Mouse (Mus musculus) c-Kit-negative CD71-positive TER-119-positive erythroid progenitor cells, embryonic 14.5 days (primary cell): ENCODE data around the gene Ncam1.

Experiments
- DNase-seq: peaks from one replicate; pipeline ENCODE4 v3.0.0-alpha.2; 2013; ENCODE audit warnings: low read depth, low spot score

Gene Ncam1

DNA sequence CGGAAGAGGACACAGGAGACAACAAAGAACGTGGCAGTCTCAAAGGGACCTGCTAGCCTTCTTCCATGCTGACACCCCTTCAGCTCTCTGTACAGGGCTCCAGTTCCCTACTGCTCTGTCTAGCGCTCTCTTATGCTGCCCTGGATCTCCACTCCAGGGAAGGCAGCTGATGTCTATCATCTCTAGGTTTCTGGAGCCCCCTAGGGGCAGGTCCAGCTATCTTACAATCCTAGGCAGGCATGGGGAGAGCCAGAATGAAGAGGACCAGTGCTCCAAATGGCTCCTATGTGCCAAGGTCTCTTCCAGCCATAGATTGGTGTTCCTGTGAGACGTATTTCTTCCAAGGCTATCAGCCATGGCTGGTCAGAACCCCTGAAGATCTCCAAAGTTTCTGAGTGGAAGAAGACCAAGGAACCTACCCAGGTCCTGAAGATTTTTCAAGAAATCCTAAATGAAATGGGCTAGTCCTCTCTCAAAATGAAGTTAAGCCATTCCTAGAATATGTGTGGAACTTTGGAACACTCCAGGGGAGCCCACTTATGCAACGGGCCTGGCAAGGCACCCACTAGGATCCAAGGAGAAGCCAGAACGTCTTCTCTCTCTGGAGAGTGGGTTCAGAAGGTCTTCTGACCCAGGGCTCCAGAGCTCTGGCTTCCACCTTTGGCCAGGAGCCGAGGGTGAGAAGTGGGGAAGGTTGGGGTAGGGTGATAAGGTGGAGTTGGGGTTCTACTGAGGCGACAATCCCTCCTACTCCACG is 290.7 kb downstream of the Ncam1 start:
- DNase-seq: no peak

- no peak for DNase-seq
Measured at GRCm38 (mm10) chr9:49504658-49505057, 294.1 kb downstream of the Ncam1 start.

GRCm38 (mm10) chr9:49502245-49502644 is 296.5 kb downstream of the Ncam1 start:
- no peak for DNase-seq

DNA sequence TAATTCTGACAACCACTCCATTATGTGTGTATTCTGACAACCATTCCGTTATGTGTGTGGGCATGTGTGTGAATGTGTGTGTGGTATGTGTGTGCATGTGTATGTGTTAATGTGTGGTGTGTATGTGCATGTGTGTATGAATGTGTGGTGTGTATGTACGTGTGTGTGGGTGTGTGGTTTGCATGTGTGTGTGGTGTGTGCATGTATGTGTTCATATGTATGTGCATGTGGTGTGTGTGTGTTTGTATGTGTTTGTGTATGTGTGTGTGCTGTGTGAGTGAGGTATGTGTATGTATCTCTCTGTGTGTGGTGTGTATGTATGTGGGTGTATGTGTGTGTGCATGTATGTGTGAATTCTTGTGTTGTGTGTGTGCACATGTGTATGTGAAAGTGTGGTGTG is 298.8 kb downstream of the Ncam1 start:
- no peak for DNase-seq

GRCm38 (mm10) chr9:49493979-49494649 is 304.6 kb downstream of the Ncam1 start:
- DNase-seq: no peak

GRCm38 (mm10) chr9:49490609-49491008 is 308.1 kb downstream of the Ncam1 start:
- no peak for DNase-seq

GRCm38 (mm10) chr9:49488912-49489895 is 309.5 kb downstream of the Ncam1 start:
- no peak for DNase-seq

- no peak for DNase-seq
Measured at GRCm38 (mm10) chr9:49488258-49488657, 310.5 kb downstream of the Ncam1 start.

- DNase-seq: no peak
Measured at GRCm38 (mm10) chr9:49487657-49487943, 311.1 kb downstream of the Ncam1 start.

GRCm38 (mm10) chr9:49486805-49487656 is 311.7 kb downstream of the Ncam1 start:
- DNase-seq: no peak

DNA sequence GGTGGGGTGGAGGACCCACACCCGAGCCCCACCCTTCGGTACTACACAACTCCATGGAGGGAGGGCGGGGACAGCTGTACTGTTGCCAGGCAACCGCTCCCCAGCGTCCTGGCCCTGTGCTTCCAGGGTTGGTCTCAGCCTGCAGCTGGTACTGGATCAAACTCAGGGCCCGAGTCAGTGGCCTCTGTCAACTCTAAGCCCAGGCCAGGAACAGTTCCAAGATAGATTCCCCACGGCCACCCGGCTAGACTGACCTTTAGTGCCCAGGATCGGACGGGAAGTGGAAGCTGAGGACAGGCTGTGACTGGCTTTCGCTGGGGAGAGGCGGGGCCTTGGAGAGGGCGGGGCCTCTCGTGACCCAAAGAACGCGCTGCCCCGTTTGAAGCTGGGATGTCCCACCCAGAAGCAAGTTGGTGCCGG is 312.8 kb downstream of the Ncam1 start, which contains the start of gene Ttc12:
TSS of gene Ttc12 (minus strand) at position 334 of the 420 bp plus-strand sequence.
- DNase-seq: no peak

DNA sequence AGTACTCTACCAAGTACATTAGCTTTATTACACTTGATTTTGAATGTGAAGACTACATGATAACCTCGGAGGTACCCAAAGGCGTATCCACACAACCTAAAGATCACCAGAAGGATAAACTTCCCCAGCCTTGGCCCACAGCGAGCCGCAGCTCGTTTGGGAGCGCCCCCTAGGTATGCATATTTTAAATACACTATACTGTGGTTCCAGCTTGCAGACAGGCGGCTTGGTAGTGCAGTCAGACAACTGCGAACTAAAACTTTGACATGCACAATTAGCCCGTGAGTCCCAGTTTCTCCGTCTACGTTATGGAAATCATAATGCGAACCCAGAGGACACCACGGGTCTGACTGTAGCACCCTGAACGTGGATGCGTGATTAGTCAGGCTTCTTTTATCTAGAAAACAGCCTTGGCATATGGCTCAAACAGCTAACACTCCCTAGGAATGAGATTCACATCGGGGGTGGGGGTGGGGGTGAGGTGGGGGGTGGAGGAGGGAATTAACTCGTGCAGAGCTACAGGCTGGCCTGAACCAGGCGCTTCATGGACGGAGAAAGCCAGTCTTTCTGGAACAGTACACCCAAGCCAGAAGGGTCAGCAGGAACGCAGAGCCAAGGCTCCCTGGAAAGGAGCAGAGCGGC is 313.4 kb downstream of the Ncam1 start:
- no peak for DNase-seq

- no peak for DNase-seq
Measured at GRCm38 (mm10) chr9:49483316-49483715, 315.4 kb downstream of the Ncam1 start.

DNA sequence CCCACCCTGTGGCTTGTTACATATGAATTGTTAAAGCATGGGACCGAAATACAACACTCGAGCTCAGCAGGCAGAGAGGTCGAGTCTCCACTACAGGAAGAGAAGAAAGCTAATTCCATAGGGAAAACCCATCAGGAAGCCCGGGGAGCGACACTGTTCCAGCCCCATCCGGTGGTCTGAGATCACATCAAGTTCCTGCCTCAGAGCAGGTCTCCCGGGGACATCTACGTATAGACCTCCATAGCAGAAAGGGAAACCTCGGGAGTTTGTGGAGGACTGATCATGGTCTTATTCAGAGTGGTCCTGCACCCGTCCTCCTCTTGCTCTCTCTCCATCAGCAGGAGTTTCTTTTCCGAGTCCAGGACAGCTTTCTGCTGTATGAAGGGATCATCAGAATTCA is 326.6 kb downstream of the Ncam1 start:
- no peak for DNase-seq

DNA sequence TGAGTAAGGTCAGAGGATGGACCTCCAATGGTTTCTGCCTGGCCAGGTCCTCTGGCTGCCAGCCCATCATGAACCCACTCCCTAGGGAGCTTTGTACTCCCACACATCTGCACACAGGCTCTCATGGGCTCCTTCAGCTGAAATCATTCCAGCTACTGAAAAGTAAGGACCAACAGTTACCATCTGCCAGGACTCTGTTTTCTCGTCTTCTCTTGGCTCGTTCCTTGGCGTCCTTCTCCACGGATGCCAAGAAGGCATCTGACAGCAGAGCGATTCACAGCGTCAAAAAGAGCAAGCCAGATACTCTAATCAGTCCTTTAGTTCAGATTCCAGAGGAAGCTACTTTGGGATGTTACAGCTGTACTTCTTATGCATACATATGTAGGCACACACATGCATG is 327.8 kb downstream of the Ncam1 start:
- no peak for DNase-seq

DNA sequence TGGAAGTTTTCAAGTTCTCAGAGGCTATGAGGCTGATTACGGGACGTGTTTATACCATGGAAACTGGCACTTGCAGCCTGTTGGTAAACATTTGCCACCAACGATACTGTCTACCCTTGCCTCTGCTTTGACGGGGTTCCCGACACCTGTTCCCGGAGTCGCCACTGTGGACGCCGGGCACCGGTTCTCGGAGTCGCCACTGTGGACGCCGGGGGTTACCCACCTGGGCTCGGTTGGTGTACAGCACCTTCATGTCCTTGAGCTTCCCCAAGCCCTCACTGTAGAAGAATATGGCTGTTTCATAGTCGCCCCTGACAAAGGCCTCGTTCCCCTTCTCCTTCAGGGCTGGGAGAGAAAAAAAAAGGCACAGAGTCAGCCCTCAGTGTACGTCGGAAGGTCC is 328.7 kb downstream of the Ncam1 start:
- DNase-seq: no peak

DNA sequence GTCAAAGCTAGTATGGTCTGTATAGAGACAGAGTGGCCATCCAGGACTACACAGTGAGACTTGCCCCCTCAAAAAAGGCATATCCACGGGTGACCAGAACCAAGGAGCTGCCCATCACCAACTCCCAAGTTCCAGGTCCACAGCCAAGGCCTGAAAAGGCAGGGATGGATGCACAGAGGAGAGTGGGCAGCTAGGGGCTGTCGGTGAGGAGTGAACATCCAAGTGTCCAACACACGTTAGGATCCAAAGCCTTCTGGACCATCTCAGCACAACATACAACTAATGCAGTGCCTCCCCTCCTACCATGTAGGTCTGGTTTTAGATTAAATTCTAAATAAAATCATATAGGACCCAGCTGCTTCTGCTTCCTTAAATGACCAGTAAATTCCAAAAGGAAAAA is 342.6 kb downstream of the Ncam1 start:
- no peak for DNase-seq

DNA sequence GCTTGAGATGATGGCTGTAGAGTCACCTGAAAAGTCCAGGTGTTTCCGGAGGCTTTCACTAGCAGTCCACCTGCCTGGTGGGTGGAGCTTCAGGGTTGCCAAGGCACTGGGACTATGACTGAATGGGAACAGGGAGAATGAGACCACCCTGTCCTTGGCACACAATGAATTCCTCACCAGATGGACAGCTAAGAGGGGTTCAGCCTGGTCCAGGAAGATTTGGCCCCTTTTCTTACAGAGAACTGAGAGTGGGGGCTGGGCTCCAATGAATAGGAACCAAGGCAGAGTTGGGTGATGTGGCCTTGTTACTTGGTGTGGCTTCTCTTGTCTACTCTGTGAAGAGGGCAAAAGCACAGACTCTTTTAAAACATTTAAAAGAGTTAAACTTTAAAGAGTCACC is 346.3 kb downstream of the Ncam1 start:
- DNase-seq: no peak
